Mouse (Mus musculus) cerebellum, adult 11-12 months (tissue): ENCODE results near the gene Cep164.
A peak's percentile ranks its signal among the peaks of the same experiment; 100 is the strongest.
"Not testable (repeated sequence)": the region's sequence is repeated elsewhere in the genome, so short reads cannot be mapped to it uniquely, and the experiment has no call there.

ENCODE experiments used
- DNase-seq: peaks from one replicate; pipeline ENCODE4 v3.0.0; 2022

The Cep164 gene

DNA sequence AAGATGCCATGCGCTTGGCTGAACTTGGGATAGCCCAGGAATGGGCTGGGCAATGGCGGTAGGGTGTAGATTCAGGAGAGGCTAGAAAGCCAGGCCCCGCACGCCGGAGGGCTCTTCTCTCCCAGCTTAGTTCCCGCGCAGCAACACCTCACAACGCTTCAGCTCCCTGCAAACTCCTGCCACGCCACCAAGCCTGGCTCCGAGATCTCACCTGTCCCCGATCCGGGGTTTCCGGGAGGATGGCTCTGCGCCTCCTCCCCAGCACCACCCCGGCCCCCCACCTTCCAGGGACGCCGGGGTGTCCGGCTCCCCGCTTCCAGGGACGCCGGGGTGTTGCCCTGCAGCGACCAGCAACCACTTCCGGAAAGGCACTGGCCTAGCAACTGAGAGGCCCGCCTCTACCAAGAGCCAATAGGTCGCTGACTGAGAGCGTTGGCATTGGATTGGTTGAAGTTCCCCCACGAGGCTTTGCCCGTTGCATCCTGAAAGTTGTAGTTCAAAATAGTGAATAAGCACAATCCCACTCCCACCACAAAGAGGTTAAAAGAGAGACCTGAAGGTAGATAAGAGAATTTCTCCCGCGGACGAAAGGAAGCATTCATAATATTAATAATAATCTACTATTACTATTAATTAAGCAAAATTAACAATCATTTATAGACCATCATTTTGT lies at the start of gene Cep164:
TSS of gene Cep164 (minus strand) at position 401 of the 673 bp plus-strand sequence.
- peak; percentile 88 for DNase-seq

DNA sequence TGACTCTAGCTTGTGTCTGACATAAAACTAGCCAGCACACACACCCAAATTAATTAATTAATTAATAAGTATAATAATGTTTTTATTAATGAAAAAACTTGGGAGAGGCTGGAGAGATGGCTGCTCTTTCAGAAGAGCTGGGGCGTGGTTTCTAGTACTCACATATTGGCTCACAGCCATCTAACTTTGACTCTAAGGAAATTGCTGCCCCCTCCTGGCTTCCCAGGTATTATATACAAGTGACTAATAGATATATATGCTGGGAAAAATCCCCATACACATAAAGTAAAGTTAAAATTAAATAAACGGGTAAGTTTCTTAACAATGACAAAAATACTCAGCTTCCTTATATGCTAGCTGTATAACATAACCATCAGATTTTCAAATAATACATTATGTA lies 49.4 kb upstream of the Cep164 start:
- DNase-seq = no peak

DNA sequence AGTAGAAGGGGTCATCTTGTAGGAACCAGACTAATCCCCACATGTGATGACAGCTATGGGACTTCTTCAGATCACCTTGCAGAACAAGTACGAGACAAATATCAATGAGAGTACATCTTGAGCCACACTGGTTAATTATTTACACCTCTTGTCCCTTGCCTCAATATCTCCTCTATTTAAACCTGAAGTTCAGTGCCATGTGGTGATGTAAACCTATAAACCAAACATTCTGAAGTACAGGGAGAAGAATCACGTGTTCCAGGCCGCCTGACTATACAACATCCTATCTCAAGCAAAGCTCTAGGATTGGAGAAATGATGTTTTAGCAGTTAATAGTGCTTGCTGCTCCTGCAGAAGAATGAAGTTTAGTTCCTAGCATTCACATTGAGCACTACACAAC lies 41.8 kb upstream of the Cep164 start:
- no peak for DNase-seq

DNA sequence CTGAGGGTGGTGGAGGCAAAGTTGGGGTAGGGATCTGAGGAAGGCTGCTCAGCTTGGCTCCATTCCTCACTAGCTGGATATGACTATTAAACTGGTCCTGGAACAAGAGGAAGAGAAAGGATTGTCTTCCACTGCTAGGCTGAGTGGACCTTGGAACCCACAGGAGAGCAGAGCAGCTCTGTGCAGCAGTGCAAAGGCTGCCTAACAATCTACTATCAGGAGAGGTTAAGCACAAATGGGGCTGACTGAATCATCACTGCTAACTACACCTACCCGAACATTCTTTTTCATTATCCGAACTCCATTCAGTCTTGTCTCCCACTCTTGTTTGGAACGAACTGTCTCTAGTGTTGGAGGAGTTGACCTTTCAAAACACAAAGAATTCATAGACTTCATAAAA lies 40.7 kb upstream of the Cep164 start:
- DNase-seq = no peak

DNA sequence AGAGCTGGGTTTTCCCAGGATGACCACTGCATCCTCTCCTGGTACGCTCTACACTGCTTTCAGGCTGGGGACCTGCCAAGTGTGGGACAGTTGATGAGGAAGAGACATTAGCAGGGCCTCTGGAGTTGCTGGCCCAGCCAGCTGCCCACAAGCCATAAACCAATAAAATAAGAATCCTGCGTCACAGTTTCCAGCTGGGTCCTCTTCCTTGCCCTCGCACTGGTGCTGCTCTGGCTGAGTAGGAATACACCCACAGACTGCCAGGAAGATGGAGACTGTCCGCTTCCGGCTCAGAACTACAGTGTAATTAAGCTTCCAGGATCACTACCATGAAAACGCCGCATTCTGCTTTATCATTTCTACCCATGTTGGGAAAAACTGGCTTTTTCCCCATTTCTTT lies 33.3 kb upstream of the Cep164 start:
- no peak for DNase-seq

DNA sequence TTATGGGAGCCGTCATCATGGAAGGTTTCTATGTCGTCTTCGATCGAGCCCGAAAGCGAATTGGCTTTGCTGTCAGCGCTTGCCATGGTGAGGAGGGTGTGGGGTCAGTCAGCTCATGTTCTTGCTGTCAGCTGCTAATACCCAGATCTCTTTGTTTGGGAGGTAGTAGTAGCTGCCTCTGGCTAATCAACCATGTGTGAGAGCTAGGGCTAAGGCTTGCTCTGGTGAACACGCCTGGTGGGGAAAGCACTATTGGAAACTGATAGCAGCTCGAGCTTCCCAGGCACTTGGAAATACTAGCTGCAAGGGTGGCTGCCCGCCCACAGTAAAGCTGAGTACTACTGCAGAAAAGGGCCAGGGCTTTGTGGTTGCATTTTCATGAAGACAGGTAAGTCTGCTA lies 30.9 kb upstream of the Cep164 start:
- no peak for DNase-seq

DNA sequence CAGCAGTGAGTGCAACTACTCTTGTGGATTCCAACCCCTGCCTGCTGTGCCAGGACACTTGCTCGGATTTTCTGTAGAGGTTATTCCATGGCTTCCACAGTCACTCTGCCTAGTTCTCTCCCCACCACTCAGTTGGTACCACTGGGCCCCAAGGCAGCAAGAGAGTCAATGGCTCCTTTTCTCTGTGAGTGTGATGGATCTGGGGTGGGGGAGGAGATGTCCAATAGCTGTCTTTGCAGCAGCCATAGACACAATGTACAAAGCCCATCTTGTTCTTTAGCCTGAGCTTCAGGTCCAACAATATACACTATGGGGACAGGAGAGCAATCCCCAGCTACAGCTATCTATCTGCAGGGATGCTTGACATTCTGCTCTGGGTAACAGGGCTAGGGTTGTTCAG lies 25.6 kb upstream of the Cep164 start:
- DNase-seq = no peak

DNA sequence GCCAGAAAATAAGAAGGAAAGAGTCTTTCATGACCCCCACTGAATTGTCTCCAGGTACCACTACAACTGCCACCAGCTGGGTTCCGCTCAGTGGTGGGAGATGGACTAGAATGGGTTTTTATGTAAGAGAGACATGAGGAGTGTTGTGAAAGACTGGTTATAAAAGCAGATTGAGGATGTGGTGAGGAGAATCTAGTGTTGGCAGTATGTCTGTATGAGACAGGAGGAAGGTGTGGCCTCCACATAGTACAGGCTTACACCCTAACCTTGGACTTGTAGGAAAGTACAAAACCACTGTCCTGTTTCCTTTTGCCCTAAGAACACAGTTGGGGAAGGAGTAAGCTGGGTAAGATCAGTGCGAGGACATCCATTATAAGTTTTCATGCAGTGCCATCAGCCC lies 25.2 kb upstream of the Cep164 start:
- no peak for DNase-seq

DNA sequence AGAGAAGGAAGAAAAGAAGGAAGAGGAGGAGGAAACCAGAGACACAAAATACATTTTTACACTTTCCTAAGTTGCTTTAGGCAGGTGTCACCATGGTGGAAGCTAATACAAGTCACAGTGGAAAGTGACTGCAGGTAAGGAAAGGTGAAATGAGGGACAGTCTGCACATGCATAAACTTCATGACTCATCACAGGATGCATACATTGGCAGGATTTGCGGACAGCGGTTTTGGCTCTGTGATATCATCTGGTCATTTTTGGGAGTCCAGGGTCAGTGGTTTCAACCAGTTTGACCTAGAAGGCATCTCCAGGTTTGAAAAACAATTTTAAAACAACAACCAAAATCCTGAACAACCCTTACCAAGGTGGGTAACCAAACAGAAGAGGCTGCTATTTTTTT lies 23.3 kb upstream of the Cep164 start:
- no peak for DNase-seq

DNA sequence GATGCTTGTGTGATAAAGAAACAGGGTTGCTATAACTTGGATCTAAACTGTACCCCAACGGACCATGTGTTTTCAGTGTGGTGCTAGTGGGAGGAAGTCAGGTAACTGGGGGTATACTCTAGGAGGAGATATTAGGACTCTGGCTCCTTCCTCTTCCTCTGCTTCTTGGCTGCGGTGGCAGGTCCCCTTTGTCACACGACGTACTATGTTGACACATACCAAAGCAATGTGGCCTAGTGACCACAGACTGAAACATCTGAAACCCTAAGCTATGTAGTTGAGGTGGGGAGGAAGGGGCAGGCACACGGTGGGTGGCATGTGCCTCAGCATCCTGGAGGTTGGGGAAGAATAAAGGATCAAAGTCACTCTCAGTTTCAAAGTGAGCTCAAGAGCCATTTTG lies 22.8 kb upstream of the Cep164 start:
- no peak for DNase-seq

DNA sequence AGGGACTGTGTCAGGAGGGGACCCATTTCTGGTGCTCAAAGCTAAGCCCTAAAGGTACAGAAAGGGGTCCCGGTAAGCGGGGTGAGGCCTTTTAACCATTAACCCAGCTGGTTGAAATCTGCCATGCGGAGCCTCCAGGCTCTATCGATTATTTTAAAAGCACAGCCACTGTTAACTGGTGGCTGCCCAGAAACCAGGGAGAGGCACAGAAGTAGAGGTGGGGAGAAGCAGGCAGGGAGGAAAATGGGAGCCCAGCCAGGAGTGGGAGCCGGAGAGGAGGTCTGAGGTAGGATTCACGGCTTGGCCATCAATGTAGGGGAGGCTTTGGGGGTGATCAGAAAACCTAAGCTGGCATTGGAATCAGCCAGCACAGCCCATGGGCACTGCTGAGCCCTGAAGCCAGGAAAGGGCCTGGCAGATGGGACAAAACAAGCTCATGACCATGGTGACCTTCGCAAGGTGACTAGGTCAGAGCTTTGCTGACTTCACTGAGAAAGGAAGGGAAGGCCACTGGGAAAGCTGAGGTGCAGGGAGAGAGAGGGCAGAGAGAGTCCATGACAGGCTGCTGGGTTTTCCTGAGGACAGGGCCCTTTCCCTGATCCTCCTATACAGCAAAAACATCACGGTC lies 22.2 kb upstream of the Cep164 start:
- DNase-seq = no peak

DNA sequence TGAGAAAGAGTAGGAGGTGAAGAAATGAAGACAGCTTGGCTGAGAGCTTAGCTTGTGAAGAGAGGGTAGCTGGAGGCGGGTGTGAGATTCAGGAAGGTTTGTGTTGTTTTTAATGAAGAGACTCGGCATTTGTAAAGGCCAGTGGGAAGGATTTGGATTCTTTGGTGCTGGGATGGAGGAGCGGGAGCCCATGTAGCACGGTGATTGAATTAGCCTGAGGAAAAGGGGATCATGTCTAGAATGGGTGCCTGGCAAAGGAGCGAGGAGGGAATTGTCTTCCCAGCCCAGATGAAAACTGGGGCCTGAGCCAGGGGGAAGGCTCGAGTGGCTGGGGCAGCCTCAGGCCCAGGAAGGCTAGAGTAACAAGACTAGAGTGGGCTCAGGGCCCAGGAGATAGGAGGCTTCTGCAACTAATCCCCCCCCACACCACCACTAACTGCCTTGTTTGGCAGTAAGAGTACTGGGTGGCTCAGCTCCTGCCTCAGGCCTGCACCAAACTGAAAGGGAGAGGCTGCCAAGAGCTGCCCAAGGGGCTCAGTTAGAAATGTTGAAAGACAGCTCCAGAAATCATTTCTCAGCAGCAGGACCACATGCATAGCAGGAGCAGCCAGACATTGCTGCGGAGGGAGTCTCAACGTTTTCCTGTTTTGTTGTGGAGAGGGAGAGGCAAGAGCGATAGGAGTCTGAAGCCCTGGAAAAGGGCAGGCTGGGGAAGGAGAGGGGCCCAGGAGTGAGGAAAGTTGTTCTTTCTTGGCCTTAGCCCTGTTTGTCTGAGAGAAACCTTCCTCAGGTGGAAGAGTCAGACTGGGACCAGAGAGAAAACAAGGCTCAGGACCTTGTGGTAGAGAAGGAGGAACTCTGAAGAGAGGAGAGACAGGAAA lies 21.3 kb upstream of the Cep164 start:
- no peak for DNase-seq

DNA sequence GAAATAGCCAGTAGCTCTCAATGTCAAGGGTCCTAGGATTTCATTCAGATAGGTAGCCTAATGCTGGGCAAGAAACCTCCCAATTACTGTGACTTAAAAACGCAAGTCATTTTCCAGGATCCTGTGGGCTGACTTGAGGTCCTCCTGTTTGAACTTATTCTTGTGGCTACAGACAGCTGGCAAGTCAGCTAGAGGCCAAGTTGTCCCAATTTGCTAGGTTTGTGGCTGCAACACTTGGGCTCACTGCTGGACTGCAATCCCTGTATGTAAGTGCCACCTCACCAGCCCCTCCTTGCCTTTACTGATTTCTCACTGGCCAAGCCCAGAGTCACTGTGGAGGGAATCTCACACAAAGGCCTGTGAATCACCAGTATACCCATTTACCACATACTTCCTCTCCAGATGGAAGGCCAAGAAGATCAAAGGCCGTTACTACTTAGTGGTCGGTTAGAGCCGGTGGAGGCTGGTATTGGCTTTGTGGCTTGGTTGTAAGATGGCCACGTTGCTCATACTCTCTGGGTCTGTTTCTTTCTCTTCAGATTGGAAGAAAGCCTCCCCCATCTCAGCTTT lies 18.5 kb upstream of the Cep164 start:
- DNase-seq = no peak

DNA sequence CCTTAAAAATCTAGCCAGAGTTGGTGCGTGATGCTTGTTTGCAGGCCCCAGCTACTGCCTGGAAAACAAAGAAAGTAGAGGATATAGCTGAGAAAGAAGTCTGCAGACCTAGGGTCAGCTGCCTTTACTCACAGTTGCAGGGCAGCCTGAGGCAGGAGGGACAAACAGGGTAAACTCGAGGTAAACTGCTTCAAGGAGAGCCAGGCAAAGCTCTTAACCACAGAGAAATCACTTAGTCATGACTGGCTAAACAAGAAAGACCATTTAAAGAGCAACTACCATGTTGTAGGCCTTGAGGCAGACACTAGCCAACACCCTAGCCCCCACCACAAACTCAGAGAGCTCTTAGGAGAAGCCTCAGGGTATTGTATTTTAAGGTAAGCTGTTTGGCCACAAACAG lies 17.7 kb upstream of the Cep164 start:
- not testable (repeated sequence) for DNase-seq

DNA sequence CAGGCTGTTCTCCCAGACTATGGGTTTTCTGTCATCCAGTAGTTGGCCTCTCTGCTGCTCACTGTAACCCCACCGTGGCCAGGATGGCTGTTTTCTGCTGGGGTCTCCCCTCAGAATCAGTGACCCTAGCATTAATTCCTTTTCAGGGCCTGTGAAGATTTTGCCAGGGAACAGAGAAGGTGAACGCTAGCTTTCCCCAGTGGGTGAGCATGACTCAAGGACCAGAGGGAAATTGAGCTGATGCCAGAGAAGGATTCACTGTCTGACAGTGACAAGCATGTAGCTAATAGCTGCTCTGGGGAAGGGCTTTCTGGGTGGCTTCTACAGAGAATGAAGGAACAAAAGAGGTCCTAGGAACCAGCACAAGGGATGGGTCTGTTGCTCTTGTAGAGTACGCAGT lies 17.1 kb upstream of the Cep164 start:
- DNase-seq = no peak

DNA sequence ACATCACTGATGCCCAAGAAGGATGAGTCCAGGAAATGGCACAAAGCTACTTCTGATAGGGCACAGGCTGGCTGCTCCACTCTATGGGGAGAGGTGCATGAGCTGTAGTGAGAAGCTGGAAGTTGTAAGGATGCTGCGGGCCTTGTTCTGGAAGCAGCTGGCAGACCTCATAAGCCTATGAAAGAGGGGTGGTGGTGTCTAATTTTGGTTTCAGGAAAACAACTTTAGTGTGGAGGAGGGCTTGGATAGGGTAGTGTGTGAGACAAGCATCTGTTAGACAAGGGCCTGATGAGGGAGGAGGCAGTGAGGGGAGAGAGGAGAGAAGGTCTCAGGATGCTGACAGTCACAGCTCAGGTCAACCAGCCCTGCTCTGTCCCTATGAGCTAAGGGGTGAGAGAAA lies 15.3 kb upstream of the Cep164 start:
- DNase-seq = no peak

DNA sequence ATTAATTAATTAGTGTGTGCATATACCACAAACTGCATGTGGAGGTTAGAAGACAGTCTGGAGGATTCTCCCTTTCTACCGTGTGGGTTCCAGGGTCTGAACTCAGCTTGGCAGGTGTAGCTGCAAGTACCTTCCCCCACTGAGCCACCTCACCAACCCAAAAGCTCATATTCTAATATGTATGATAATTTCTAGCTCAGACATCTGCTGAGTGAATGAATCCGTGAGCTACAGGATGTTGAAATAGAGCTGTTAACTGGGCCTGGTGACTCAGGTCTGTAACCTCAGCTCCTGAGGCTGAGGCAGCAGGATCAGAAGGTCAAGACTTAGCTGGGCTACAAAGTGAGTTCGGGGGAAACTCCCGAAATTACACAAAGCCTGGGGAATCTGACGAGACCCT lies 14.5 kb upstream of the Cep164 start:
- no peak for DNase-seq

DNA sequence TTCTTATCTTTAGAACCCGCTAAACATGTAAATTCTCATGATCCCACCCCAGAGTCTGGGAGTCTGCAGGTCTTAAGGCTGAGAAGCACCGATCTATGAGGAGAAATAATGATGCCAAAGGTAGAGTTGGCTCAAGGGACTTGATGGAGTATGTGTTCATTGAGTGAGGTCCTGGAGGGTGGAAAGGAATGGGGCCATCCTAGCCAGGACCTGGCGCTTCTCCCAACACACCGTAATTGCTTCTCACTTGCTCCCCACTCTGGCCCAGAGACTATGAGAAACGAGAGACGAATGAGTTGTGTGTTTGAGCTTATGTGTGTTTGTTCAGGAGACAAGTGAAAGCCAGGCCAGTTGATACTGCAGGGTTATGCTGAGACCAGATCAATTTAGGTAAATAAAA lies 13.0 kb upstream of the Cep164 start:
- DNase-seq = no peak

DNA sequence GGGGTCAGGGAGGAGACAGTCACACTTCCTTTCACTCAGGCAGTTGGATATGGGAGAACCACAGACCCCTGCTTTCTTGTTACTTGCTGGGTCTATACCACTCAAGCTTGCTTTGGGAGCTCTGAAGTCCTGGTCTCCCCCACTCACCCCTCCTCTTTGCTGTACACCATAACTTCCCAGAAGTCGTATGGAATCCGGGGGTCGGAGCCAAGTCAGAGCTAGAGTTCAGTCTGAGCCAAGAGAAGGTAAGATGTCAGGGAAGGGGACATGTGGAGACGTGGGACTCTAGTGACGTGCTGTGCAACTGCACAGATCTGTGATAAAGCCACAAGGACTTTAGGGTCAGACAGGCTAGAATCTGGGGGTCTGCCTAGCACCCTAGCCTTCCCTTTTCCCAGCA lies 11.8 kb upstream of the Cep164 start:
- DNase-seq = no peak

DNA sequence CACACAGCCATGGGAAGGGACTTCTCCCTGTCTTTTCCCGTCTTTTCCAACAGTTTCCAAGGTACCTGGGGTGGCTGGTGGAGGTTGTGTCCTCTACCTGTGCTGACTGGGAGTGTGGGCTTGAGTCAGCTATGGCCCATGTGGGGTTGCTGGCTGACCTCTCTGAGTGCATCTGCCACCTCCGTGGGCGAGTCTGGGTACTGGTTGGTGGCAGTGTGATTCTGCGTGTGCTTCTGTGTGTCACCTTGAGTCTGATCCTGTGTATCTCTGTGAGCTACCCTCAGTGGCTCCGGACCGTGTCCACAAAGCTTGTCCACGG lies 11.4 kb upstream of the Cep164 start:
- no peak for DNase-seq

DNA sequence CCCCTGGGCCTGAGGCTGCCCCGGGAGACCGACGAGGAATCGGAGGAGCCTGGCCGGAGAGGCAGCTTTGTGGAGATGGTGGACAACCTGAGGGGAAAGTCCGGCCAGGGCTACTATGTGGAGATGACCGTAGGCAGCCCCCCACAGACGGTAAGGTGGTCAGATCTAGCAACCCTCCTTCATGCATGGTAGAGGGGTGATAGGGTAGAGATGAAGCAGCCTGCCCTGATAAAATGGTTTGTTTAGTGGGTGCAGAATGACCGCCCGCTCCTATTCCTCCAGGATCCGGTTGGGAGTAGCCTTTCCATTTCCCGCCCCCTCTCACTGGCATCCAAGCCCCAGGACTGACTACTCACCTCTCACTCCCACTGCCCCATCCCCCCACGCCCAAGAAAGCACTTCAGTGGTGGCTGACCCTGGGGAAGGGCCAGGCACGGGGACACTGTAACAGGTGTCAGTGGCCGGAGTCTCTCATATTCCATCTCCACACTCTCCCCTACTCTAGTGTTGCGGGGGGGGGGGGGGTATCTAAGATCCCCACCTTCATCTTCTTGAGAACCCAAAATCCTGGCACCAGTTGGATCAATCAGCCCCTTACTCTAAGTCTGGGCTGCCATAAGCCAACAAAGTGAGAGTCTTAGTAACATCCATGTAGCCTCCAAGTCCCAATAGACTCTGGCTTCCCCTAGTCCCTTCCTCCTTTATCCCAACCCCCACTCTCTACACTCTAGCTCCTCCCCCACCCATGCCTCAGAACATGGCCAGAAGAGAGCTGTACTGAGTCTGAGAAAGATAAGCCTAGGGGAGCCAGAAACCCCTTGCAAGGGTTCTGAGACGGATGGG lies 10.9 kb upstream of the Cep164 start:
- DNase-seq = peak; percentile 54

DNA sequence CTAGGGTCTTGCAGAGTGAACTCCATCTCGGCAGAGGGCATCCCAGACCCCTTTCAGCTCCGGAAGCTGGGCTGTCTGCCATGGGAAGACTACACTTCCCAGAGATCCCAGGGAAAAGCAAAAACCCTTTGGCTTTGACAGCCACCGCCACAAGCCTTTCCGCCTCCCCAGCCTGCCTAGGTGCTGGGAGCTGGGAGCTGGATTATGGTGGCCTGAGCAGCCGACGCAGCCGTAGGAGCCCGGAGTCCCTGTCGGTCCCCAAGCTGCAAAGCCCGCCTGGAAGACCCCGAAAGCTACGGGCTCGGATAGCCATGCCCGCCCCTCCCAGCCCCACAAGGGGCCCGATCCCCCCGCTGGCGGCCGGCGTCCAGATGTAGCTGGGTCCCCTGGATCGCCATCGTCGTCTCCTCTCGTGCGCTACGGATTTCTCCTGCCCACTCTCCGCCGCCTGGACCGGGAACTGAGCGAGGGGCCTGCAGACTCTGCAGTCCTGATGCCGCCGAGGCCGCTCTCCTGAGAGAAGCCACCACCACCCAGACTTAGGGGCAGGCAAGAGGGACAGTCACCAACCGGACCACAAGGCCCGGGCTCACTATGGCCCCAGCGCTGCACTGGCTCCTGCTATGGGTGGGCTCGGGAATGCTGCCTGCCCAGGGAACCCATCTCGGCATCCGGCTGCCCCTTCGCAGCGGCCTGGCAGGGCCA lies 10.1 kb upstream of the Cep164 start, which contains the start of gene Bace1:
TSS of gene Bace1 (plus strand) at position 147 of the 705 bp plus-strand sequence.
- DNase-seq = peak; percentile 88
